Mouse (Mus musculus) frontal cortex, adult 2 months (tissue): ENCODE data around the gene Uqcrh. TPM values are rescaled to one million over a fixed set of nuclear protein-coding genes. Genes with fewer than 3 reads are reported as not detected.

Experiments used
- DNase-seq, 2 experiments: peaks; one replicate each; pipeline ENCODE4 v3.0.0; 2022; ENCODE audit warnings: low spot score in 1 of 2; ENCODE audit errors: extremely low spot score in 1 of 2
- polyA plus RNA-seq: library from polyadenylated mRNA; depleted of rRNA; stranded (reverse); fragments of >200 nt; gene quantifications from 2 replicates; pipeline ENCODE4 v1.2.3, GENCODE M21; 2012; rRNA removed

Gene Uqcrh
- 645 and 649 TPM in 2 replicates for polyA plus RNA-seq

DNA sequence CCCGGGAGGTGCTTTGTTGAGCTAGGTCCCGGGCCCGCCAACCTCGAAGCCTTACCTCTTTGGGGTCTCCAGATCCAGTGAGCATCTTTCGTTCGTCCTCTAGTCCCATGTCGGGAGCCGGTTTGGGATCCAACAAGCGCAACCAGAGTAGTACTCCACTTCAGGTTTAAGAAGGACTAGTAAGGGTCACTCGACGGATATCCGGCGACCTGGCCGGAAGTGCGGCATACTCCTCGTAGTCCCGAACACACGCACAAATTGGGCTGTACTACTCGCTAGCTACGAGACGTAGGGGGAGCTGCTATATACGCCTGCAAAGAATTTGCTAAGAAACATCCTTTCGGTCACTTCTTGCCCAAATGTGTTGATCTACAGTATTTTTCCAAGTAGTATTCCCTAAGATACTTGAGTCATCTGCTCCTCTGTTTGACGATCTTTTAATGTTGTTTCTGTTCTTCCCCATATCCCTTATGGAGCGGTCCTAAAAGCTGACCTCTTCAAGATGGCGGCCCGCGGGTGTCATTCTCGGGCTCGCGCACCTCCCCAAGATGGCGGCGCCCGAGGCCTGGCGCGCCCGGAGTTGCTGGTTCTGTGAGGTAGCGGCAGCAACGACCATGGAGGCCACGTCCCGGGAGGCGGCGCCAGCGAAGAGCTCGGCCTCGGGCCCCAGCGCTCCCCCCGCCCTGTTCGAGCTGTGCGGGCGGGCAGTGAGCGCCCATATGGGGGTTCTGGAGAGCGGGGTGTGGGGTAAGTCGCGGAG, at the start of gene Uqcrh, which contains the start of gene Lrrc41:
Gene Uqcrh, minus strand, starts transcription at position 211 of the 760 bp plus-strand sequence.
Gene Lrrc41, plus strand, starts transcription at position 409 of the 760 bp plus-strand sequence.
- peak; percentile 90 to 97 for DNase-seq

DNA sequence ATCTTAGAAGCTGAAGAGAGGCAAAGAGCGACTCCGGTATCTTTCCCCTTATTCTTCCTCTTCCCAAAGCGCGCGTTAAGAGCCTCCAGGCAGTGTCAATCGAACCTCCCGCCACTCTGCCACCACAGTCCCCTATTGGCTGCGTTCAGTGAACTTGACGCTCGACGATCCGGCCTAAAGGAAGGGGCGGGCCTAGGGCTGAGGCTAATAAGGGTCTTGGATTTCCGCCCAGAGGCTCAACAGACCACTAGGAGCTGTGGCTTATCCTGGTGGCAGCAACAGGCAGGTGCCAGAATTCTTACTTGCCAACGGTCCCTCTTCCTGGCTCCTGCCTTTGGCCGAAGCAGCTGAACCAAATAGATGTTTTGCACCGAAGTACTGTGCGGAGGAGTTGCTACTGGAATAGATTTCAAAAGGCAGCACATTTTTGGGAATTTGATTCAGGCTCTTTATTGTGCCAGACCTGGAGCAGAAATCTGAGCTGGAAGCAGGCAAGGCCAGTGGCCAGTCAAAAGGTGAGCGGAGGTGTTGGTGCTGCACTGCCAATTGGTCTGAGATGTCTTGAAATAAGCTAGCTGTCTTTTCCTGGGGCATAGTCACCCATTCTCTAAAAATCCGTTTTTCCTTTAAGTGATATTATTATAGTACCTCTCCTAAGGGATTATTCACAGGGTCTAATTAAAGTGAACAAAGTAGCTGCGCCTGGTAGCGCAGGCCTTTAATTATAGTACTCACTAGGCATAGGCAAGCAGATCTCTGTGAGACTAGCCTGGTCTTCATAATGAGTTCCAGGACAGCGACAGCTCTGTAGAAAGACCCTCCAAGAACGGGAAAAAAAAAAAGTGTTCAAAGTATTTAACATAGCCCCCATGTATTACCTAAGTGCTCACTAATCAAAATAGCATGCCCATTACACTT, 49.0 kb upstream of the Uqcrh start, which contains the start of the genes Rad54l and Pomgnt1:
Gene Rad54l, minus strand, starts transcription at position 89 of the 918 bp plus-strand sequence.
Gene Pomgnt1, plus strand, starts transcription at position 239 of the 918 bp plus-strand sequence.
- DNase-seq: peak; percentile 32 to 82

DNA sequence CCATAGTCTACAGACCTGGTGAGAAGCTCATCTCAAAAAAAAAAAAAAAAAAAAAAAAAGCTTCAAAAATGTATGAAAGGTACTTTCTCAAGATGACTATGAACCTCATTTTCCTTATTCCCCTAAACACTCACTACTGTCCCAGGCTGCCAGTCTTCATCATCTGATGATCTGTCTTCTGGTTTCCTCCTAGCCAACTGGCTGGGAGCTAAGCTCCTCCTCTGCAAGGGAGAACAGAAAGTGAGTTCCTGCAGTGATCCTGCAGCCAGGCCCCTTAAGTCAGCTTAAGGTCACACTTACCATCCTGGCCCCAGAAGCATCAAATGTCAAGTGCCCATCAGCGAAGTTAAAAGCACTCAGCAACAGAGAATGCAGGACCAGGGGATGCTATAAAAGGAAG, 47.9 kb upstream of the Uqcrh start:
- no peak for DNase-seq

DNA sequence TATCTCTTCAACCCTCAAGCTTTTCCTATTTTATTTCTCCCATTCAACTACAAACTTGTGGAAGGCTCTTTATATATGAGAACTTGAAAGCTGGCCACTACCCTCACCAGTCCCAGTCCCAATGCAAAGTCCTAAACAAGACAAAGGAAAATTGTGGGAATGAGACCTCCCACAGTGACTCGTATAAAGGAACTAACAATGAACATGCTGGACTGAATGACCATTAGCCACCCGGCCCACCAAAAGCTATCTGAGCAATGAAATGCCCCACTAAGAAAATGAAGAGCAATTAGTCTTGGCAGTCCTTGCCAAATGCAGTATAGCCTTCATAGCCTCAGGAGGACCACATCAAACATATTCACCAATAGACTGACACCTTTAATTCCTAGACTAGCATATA, 36.6 kb upstream of the Uqcrh start:
- no peak for DNase-seq

DNA sequence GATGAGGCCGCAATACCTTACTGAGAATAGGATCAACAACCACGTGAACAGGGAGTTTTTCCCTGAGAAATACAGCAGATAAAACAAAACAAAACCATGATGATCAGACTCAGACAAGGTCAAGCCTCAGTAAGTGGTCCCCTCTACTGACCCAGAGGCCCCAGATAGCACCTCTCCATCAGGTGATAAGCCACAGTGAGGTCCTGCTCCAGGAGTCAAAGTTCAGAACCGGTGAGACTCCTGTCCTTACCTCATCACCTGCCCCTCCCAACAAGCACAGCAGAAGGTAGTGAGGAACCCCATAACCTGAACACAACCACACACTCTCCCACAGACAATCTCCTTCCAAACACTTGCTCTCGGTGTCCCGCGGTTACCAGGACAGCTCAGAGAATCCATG, 35.8 kb upstream of the Uqcrh start:
- DNase-seq: no peak

DNA sequence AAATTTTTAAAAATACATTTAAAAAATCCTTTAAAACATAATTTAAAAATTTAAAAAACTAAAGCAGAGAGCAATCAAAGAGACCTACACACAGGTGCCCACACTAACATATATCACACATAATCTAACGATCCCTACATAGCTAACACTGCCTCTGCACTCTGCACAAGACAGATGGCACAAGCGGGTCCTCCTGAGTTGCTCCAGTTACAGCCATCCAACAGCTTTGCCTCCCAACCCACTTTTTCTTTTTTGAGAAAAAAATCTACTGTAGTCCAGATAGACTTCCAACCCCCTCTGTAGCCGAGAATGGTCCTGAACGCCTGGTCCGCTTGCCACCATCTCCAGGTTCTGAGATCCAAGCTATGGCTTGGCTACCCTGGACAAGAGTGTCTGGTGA, 30.4 kb upstream of the Uqcrh start:
- DNase-seq: peak in 1 of 2 experiments; percentile 43

DNA sequence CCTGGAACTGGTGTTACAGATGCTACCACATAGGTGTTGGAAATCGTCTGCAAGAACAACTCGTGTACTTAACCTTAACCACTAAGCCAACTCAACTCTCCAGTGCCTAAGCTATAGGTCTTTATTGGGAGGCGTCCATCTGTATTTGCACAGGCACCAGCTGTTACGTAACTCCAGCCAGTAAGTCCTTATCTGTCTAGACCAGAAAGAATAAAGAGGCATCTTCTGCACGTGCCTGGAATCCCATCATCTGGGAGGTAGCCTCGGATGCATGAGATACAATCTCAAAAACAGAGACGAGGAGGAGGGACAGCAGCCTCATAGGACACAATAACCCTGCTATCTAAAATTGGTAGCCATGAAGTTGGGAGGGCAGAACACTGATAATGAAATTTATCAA, 26.1 kb upstream of the Uqcrh start:
- no peak for DNase-seq

DNA sequence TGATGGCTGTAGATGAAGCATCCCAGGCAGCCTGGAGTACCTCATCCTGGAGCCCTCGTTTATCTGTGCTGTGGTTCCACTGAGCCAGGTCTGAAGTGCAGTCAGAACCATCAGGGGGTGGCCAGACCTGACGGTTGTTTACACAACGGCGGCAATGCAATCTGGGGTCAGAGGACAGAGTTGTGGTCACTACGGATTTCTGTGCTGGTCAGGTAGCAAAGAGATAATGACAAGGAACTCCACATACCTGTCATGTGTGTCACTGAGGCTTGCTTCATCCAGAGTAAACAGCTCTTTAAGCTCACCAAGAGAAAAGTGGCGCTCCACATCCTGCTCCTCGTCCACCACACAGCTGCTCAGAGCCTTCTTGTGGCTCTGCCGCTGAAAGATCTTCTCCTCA, 22.3 kb upstream of the Uqcrh start:
- DNase-seq: no peak

DNA sequence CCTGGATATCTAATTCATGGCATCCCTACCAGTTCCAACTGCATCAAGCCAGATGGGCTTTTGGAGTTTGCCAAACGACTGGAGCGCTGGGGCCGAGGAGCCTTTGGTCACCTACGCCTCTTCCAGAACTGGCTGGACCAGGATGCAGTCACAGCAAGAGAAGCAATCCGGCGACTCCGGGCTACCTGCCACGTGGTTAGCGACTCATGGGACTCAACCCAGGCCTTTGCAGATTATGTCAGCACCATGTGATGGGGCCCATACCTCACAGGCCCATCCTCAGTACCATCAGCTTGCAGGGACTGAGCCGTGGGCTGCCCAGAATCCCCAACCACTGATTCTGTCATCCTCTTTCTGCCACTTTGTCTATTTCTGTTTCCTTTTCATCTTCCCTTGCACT, 21.4 kb upstream of the Uqcrh start:
- no peak for DNase-seq

DNA sequence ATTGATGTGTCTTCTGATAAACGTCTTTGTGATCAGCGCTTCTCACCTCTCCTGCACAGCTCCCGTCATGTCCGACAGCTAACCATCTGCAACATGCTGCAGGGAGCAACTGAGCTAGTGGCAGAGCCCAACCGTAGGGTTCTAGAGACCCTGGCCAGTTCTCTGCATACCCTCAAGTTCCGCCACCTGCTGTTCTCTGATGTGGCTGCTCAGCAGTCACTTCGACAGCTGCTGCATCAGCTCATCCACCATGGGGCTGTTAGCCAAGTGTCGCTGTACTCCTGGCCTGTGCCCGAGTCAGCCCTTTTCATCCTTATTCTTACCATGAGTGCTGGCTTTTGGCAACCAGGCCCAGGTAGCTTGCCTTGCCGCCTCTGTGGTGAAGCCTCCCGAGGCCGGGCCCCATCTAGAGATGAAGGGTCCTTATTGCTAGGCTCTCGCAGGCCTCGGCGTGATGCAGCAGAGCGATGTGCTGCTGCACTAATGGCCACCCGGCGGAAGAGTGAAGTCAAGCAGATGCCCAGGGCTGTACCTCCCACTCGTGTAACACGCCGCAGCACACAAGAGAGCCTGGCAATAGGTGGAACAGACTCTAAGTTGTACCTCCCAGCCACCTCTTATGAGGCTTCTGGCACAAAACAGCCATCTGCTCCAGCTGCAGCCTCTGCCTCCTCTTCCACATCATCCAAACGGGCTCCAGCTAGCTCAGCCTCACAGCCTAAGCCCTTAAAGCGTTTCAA, 13.8 kb upstream of the Uqcrh start:
- DNase-seq: no peak

DNA sequence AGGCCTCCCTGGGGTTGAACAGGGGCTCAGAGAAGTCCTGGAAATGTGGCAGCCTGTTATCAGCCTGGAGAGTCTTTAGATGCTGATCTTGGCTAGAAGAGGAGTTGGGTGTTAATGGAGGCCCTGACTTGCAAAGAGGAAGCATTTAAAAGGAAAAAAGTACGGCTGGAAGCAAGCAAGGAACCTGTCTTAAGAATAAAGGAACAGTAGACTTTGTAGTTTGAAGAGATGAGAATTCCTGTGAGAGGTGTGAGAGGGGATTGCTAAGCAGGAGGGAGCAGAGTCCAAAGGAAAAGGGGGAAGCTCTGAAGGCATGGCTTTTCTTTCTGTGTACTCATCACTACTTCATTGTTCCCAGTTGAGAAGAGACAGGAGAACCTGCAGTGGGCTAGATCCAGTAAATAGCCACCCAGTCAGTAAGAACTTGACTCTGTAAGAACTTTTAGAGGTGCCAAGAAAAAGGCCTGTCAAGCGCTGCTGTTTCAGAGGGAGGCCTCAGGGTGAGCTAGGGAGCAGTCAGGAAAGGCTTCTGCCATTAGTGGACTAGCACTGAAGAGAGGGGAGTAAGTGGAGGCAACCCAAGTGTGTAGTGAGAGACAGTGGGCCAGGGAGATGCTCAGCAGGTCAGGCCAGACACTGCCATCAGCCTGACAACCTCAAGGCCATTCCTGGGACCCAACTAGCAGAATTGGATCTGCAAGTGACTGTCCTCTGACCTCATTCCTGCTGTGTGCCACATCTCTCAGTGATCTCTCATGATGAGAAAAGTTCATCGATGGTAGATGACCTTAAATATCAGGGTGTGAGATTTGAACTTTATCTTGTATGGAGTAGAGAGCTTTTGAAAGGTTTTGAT, 2.6 kb upstream of the Uqcrh start:
- DNase-seq: no peak

DNA sequence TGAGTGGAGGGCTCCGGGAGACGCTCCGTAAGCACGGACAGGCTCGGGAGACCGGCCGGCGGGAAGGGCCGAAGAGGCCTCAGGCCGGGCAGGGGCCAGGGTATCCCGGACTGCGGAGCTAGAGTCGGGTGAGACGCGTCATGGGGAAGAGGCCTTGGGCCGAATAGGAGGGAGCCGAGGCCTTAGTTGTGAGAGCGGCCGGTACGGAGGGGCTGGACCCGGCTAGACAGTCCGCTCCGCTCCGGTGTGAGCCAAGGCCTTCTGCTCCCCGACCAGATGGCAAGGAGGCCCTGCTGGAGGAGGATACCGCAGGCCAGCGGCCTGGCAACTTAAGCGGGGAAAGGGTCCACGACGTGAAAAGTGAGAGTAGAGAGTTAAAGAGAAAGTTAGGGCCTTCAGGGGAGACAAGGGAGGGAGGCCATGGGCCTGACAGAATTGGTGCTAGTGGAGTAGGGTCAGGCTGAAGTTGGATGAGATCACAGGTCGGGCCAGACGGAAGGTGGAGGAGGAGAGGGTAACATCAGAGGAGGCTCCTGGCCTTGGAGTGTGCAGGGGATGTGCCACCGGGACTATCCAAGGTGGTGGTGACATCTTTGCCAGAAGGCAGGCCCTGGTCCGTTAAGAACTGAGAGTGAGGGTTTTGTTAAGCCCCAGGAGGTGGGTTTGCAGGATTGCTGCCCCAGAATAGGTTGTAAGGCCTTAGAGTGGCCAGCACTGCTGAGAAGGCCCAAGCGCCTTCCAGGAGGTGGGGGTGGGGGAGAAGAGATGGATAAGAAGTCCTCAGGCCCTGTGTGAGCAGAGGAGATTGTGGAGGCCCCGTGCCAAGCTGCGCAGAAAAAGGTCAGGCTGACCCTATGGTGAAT, 1.7 kb upstream of the Uqcrh start:
- no peak for DNase-seq

DNA sequence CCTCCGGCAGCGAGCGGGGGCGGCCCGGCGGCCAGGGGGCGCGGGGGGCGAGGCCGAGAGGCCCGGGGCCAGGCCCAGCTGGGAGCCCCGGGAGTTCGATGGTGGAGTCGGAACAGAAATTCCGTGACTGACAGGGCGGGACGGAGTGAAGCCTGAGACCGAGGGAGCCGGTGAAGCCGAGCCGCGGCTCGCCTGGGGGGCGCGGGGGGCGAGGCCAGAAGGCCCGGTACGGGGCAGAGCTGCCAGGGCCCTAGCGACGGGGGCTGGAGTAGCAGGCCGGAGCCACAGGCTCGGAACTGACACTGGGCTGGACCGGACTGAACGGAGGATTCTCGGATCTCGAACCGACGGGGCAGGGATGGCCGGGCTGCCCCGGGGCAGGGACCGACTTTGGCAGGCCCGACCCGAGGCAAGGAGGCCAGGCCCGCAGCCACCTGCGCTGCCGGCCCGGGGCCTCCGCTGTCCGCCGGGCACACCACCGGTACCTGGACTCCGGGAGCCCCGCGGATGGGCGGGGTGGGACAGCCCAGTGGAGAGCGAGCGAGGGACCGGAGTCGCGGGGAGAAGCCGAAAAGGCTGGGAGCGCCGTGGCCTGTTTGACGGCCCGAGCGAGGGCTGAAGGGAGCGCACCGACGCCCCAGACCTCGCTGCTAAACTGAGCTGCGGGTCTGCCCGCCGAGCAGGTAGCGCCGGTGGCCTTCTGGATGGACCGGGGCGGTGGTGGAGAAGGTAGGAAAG, 929 bp upstream of the Uqcrh start:
- DNase-seq: no peak

DNA sequence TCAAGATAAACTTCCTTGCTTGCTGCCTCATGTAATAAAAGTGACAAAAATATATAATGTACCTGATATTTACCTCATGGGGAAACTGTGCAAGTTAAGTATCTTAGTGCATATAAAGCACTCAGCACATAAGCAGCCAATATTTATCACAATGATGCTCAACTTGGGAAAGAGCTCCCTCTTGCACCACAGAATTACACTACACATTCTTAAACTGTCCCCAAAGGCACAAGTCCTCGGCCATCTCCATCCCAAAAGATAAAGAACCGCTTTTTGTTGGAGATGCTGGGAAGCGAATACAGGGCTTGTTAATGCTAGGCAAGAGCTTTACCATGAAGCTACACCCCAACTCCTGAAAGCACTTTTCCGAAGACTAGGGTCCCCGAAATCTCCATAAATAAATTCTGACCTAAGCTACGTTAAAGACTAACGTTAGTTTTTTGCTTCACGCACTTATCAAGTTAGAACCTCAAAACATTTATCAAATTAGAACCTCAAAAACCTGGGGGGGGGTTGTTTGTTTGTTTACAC, 661 bp downstream of the Uqcrh start:
- DNase-seq: no peak

DNA sequence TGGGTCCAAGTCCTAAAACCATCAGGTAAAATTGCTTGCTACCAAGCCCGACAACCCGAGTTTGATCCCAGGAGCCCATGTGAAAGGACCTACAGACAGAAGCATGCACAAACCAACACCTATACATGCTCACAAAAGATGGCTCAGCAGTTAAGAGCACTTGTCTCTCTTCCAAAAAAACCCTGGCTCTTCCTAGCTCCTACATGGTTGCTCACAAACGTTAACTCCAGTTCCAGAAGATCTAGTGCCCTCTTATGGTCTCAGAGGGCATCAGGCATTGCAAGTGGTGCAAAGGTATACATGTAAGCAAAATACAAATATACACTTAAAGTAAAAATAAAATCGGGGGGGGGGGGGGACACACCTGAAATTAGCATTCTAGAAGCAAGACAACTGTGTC, 1.7 kb downstream of the Uqcrh start:
- DNase-seq: no peak

DNA sequence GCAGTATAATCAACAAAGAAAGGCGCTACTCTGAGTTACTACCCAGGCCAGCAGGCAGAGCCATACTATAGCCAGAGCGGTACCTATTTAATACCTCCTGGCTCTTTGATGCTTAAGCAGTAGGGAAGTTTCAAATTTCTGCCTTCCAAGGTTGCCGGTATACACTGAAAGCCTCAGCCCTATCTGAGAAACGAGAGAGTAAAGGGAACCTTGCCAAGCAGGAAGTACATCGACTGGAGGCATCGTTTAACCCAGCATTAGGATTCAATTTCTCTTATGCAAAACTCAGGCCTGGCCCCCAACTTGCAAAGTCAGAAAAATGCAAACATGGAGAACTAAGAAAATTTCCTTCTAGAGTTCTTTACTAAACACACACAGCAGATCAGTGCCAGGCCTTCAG, 4.8 kb downstream of the Uqcrh start:
- DNase-seq: no peak

DNA sequence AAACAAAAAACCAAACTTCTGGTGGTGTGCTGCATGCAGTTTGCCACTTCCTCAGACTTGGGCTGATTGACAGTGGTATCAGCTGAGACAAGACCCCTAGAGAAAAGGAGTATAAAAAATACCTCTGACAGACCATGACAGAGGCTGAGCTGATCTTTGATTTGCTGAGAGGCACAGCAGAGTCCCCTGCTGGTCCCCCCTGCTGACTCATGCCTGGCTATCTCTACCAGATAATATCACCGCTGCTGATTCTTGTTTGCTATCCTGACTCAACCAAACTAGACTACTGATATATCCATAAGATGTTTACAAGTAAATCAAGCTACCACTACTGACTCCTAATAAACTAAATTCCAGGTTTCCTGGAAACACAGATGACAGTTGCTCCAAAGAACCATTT, 11.0 kb downstream of the Uqcrh start:
- no peak for DNase-seq
